Mouse (Mus musculus) liver, adult 2 months (tissue): Measurements from ENCODE around the gene Knstrn.

Source experiments
- CTCF ChIP-seq: fragments of 200-500 bp; IDR thresholded peaks from 2 replicates; pipeline ENCODE4 v1.5.1; 2011; ENCODE audit warnings: low read depth, low read length, control low read depth
- POLR2A ChIP-seq: fragments of 200-500 bp; IDR thresholded peaks from 2 replicates; pipeline ENCODE4 v1.6.1; 2011; ENCODE audit warnings: low read length, control low read depth; ENCODE audit not compliant: insufficient read depth; ENCODE audit errors: extremely low read depth

DNA sequence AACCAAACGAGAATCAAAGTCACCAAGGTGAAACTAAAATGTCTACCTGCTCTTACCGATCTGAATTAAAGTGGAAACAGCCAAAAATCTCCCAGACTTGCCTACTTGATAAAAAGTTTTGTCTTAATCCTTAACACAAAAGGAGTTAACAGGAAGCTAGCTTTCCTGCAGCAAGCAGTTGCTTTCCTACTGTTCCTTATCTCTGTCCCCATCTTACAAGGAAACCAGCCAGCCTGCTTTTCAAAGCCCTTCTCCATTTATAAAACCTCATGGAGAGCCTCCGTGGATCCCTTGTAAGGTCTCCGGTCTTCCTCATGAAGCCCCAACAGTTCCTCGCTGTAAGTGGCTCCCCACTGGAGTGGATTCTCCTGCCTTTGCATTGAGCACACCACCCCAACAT lies 24.5 kb downstream of the Knstrn start:
- TF ChIP-seq POLR2A (no peak), CTCF (no peak)
